Mouse (Mus musculus) ES-Bruce4 (cell line): ENCODE measurements around the gene Ubap1l.

Source experiments
- EP300 ChIP-seq: IDR thresholded peaks from 2 replicates; pipeline ENCODE4 v1.6.1; 2011; ENCODE audit warnings: low read depth, low read length; ENCODE audit not compliant: insufficient read depth
- POLR2A ChIP-seq: IDR thresholded peaks from one replicate; pipeline ENCODE4 v1.8.1; 2011; ENCODE audit warnings: low read length; ENCODE audit not compliant: insufficient read depth

DNA sequence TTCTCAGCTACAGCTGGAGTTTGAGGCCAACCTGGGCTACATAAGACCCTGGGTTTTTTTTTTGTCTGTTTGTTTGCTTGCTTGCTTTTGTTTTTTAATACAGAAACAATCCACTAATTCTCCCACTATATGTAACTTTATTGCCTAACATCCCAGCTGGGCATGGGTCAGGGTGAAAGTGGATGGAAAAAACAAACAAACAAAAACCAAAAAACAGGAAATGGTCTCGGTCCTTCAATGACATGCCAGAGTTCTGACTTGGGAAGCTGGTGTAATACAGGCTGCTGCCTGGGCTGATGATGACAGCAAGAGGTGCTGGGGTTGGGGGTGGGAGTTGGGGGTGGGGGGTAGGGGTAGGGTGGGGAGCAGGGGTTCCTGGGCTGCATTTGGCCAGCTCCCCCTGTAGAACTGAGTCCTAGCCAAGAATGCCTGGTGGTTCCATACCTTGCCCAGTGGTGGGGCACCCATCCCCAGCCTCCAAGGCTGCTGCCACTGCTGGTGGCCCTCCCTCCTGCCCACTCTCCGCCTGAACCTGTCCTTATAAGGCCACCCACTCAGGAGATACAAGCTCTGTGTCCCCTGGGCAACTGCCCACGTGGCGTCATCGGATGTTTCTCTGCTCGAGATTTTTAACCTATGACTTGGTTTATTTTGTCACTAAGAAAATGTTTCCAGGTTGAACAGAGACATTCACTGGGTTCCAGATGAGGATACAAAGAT lies 21.4 kb downstream of the Ubap1l start:
- TF ChIP-seq EP300, result no peak
- TF ChIP-seq POLR2A, result no peak
